Mouse (Mus musculus) induced T-regulatory cell, adult 2 months (primary cell): ENCODE measurements around the gene Foxq1.

Experiments used
- DNase-seq: peaks from one replicate; pipeline ENCODE4 v3.0.0-alpha.2; 2012; ENCODE audit warnings: low read depth

Gene Foxq1

DNA sequence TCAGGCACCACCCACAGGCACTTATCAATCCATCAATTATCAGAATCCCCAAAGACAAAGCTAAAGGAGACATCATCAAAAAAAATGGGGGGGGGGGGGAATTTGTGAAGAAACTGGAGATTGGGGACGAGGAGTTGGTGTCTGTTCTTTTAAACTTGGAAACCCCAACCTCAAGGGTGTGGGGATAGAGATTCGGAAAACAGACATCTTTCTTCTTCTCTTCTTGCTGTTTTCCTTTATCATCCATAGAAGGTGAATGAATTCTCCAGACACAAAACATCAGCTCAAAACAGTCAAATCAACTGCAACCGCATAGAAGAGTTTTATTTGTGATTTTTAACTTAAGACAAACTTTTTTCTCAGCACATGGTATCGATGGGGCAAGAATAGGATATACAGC lies at the start of gene Foxq1:
TSS of gene Foxq1 (plus strand) at position 301 of the 400 bp plus-strand sequence.
- no peak for DNase-seq

DNA sequence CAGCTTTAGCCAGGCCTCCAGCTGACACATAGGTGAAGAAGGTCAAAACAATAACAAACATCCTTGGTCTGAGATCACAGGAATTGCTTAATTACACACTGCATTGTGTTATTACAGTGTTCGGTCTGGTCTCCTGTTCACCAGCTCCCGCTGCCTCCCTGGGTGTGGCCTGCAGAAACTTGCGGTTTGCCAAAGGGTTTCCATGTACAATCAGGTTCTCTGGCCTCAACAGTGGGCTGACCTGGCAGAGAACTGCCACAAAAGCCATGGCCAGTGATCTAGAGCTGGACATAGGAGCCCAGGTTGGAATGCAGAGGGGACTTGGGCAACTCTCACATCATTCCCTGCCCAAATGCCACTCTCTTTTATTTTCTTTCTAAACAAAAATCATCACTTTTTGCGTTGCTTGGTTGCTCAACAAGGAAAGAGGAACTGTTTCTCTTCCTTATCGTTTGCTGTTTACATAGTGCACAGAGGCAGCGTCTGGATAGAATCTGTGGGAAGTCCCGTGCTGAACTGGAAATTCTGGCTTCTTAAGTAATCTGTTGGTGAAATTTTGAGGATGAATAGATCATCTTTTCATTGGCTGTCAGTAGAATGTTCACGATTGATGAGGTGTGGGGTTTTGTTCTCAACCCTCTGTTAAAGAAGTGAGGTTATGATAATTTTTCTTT lies 49.3 kb upstream of the Foxq1 start:
- DNase-seq = no peak

DNA sequence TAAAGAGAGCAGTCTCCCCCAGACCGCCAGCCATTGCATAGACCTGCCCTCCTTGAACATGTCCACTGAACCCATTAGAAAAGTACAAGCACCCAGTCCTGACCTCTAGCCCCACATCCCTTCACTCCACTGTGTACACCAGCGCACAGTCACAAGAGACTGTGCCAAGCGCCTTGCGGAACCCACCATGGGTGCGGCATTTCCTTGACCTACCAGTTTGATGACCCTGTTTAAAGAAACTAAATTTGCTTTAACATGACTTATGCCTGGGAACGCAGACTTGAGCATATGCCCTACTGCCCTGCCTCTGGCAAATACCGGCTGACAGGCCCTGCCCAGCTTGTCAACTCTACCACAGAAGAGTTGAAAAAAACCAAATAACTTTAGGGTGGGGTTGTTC lies 40.7 kb upstream of the Foxq1 start:
- DNase-seq = no peak

DNA sequence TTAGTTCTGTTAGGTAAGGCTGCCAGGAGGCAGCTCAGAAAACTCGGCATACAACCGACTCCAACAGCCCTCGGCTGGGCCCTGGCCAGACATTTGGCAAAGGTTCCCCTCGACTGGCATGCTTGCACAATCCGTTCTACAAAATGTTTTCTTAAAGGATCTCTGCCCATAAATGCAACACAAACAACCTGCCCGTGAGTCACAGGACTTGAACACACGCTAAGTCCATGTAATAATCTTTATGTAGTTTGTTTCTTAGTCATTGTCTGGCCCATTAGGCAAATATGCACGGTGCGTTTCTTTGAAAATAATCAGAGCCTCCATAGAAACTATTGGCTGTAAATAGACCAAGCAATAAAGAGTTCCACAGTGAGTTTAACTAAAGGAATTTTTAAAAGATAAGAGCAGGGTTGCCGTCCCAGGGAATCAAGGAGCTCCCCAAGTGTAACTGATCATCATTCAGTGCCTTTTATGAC lies 37.5 kb upstream of the Foxq1 start:
- DNase-seq = no peak

DNA sequence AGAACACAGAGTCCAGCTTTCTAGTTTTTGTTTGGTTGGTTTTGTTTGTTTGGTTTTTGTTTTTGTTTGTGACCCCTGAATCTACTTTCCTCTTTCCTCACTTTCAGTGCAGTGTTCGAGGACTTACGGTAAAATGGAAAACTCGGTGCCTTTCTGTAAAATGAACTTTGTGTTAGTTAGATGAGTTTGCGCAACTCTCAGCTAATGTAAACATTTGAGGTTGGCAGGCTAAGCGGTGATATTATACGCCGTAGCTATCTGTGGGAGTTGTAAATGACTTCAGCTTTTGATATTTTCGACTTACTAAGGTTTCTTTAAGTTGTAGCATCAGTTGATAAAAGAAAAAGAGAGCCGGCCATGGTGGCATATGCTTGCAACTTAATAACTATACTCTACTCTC lies 37.0 kb upstream of the Foxq1 start:
- DNase-seq = no peak

DNA sequence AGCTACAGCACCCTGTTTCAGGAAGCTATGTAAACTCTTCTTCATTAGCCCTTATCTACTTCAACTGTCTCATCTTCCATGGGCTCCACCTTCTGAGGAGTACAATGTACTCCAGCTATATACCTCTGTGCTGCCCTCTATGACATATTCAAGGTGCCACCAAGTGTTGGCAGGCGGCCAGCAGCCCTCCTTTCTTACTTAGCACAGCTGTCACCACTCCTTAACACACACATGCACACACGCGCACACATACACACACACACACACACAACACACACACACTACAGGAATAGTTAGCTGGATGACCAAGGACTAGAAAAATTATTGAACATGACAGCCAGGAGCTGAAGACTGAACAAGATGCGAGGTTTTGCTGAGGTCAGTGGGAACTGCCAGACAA lies 31.0 kb upstream of the Foxq1 start:
- DNase-seq = no peak

DNA sequence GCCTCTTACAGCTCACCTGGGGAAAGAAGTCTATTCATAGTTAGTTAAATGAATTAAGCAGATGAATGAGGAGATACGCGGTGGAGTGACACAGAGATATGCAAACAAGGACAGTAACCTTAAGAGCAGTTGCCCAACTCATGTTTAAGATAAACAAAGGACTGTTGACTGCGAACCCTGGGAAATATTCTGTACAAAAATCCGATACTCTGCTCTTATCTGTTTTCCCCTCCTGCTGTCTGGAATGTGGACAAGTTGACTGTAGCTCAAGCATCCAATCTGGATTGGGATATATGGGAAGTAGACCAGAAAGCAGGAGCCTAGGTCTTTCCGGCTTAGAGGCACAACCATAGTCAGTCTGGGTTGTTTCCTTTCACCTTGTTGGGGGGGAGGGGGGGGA lies 24.7 kb upstream of the Foxq1 start:
- no peak for DNase-seq

DNA sequence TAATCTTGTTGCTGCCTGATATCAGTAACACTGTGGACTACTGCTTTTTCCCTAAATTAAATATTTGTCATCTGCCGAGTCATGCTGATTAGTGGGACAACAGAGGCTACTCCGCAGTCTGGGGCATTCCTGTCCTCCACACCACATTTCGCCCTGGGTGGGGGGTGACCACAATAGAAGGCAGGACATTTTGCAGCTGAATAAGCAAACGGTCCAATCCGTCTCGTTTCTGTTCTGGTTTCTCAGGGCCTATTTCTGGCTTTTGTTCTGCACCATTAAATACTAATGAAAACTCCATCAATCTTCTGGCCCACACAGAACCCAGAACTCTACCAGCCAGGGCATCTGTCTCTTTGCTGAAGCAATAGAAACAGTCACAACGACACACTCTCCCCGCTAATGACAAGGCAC lies 24.3 kb upstream of the Foxq1 start:
- no peak for DNase-seq

DNA sequence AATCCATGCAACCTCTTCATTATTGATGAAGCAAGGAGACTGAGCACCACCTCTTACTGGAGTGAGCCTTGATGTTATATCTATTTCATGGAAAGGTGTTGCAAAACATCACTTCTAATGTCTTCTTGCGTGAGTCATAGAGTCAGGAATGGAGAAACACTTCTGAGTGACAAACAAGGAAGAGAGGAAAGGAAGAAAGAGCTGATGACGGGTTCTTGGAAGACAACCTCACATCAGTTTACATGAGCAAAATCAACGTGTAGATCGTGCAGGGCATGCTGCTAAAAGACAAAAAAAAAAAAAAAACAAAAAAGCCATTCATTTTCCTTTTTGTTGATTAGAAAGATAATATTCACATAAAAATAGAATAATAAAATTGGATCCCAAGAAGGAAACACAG lies 21.2 kb upstream of the Foxq1 start:
- no peak for DNase-seq

DNA sequence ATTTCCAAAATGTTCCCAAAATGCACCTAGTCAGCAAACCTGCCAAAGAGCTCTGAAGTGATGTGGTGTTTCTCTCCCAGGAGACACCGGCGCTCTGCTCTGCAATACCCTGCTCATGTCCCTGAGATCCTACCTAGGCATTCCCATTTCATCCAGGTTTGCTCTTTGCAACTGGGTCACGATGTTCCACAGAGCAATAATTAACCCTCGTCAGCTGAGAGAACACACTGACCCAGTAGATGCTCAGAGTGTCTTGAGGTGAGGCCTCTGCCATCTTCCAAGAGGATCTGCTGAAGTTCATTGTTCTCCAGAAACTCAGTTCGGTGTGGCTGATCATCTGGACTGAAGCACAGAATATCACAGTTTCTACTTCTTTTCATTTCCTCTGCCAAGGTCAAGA lies 12.9 kb upstream of the Foxq1 start:
- no peak for DNase-seq

DNA sequence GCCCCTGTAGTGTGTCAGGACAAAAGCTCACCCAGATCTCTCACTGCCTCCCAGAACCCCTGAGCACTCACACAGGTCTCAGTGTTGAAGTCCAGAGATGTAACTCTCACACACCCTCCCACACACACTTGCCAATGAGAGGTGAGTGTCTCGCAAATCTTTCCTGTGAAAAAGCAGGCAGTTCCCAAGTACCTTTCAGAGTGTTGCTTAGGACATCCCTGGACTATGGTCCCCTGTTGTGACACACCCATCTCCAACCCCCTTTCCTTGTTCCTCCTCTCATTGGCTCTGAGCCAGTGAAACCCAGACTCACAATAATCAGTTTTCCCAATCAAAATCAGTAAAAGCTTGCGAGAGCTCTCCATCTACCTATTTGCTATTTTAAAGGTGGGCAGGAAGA lies 9.2 kb upstream of the Foxq1 start:
- no peak for DNase-seq

DNA sequence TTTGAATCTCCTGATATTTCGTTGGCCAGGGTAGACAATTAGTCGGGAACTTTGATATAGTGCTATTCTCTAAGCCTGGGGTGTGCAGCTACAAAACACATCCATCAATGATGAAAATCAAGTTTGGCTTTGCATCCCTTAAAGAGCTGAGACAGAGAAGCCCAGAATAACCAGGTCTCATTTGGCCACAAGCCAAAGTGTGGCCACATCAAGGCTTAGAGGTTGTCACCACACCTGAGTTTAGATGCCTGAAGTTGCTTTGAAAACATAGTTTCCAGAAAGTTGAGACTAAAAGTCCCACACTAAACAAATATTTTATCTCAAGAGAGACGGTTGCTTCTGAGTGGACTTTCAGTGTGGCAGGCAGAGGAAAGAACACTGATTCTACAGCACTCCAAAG lies 8.7 kb upstream of the Foxq1 start:
- no peak for DNase-seq

DNA sequence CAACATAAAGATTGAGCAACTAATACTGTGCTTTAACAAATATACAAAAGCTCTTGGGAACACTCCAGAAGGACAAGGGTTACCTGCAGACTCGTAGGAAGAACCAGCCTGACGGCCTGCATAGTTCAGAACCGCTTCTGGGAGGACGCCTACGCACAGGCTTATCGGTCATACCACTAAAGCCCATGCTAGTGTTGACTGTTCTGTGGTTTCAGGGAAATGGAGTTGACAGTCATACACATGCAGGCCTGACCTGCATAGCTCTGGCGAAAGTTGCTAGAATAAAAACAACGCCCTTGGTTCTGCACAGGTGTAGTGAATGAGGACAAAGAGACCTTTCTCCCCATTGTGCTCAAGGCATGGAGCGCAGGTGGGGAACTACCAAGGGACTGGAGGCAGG lies 8.3 kb upstream of the Foxq1 start:
- DNase-seq = no peak

DNA sequence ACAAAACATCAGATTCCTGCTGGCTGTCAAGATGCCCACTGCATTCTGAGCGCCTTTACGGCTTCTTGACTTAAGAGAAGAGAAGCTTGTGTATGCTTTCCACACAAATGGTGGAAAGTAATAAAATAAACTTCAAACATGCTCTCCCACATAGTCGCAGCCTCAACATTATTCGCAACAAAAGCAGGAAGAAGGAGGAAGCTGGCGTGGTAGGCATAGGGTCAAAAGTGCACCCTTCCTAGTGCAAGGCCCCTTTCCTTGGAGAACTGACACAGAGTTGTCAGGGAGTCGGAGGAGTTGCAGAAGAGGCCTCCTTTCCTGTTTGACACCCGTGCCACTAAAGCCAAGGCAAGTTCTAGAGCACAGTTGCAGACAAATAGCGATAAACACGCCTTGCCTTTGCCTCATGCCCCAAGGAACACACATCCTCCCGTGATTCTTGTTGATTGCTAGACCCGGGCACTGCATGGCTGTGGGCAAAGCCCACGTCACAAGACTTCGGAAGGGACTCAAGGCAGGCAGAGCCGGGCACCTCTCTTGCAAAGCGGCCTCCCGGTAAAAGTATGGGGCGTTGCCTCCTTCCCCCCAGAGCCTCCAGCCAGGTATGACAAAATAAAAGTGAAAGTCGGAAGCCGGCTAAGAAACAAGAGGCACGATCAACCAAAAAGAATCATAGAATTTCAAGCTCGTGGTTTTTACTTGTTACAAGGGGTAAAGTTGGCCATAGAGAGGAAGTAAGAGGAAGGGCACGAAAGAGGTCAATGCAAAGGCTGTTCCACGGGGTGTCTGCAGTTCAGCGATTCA lies 1.2 kb downstream of the Foxq1 start:
- DNase-seq = peak; percentile 30

DNA sequence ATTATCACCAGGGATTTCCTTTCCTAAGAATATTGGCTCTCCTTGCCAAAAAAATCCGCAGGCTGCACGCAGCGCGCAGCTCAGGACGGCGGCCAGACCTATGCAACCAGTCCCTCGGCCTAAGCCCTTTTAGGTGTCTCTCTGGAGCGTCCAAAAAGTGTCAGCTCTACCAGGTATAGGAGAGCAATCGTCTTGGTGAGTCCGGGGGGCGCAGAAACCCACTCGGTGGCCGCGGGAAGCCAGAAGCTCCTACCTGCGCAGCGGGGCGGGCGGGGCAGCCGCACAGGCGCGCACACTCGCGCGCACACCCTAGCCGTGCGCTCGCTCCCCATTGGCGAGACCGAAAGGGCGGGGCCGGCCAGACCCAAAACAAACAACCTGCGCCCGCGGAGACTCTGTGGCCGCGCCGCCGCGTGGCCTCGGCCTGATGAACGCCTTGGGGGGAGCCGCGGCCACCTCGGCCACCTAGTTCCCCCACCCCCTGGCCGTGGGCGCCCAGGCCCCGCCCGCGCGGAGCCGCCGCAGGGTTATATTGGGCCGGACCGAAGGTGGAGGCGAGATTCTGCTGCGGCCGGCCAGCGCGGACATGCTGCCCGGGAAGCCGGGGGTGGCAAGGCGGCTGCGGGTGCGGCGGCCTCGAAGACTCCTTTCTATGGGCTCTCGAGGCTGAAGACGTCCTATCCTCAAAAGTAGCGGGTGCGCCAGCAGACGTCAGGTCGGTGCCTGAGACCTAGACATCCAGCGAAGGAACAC lies 2.0 kb downstream of the Foxq1 start:
- DNase-seq = peak; percentile 48

DNA sequence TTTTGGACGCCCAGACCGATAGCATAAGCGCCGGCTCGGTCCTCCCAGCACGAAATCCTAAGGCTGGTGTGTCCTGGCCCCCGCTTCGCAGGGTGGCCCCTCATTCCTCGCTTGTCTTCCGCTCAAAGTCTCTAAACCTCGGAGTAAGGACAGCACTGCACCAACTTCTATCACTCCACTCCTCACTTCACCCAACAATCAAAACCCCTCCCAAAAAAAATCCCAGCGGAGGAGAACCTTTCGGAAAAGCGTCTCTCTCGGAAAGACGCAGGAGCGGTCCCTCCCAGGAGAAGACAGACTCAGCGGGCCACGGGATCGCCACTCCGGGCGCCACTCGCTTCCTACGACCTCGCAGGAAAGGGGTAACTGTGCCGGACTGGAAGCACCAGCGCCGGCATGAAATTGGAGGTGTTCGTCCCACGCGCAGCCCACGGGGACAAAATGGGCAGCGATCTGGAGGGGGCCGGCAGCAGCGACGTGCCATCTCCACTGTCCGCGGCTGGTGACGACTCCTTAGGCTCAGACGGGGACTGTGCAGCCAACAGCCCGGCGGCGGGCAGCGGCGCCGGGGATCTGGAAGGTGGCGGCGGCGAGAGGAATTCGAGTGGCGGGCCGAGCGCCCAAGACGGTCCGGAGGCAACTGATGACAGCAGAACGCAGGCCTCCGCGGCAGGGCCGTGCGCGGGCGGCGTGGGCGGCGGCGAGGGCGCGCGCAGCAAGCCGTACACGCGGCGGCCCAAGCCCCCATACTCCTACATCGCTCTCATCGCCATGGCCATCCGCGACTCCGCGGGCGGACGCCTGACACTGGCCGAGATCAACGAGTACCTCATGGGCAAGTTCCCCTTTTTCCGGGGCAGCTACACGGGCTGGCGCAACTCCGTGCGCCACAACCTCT lies 2.8 kb downstream of the Foxq1 start, which contains the start of gene A530084C06Rik:
TSS of gene A530084C06Rik (minus strand) at position 813 of the 898 bp plus-strand sequence.
- DNase-seq = peak; percentile 26

DNA sequence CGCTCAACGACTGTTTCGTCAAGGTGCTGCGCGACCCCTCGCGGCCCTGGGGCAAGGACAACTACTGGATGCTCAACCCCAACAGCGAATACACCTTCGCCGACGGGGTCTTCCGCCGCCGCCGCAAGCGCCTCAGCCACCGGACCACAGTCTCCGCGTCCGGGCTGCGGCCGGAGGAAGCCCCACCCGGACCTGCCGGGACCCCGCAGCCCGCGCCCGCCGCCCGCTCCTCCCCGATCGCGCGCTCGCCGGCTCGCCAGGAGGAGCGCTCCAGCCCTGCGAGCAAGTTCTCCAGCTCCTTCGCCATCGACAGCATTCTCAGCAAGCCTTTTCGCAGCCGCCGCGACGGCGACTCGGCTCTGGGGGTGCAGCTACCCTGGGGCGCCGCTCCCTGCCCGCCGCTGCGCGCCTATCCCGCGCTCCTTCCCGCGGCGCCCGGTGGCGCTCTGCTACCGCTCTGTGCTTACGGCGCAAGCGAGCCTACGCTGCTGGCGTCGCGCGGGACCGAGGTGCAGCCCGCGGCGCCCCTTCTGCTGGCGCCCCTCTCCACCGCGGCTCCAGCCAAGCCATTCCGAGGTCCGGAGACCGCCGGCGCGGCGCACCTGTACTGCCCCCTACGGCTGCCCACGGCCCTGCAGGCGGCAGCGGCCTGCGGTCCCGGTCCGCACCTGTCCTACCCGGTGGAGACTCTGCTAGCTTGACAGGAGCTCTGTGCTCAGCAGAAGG lies 3.6 kb downstream of the Foxq1 start:
- DNase-seq = peak; percentile 53

DNA sequence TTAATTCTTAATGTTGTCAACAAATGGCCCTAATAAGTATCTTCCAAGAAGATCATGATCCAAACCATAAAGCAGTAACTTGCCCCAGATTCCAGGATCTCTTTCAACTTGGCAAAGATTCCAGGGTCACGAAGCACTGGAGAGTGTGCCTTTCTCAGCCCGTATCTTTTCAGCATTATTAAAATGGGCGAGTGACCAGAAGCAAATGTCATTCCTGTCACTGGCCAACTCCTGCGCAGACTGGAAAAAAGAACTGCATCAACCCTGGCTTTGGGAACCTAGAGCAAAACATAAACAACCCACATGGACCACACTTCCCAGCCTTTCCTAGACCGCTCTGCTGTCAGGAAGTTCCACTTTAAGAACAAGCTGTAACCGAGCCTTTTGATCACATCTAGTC lies 8.5 kb downstream of the Foxq1 start:
- DNase-seq = no peak

DNA sequence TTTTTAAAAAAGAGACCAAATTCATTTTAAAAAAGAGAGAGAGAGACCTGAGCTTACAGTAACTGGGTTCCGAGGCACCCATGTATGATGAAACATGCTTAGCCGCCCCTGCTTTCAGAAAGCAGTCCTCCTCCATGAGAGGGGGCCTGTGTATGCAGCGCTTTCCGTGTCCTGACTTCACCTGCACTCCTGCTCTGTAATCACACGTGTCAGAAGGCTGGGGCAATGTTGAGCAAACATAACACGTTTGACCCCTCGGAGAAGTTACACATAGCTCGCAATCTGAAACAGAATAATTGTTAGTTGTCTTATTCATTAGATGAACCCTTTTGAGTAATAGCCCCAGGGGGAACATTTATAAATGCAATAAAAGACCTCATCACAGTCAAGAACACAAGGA lies 11.2 kb downstream of the Foxq1 start:
- no peak for DNase-seq

DNA sequence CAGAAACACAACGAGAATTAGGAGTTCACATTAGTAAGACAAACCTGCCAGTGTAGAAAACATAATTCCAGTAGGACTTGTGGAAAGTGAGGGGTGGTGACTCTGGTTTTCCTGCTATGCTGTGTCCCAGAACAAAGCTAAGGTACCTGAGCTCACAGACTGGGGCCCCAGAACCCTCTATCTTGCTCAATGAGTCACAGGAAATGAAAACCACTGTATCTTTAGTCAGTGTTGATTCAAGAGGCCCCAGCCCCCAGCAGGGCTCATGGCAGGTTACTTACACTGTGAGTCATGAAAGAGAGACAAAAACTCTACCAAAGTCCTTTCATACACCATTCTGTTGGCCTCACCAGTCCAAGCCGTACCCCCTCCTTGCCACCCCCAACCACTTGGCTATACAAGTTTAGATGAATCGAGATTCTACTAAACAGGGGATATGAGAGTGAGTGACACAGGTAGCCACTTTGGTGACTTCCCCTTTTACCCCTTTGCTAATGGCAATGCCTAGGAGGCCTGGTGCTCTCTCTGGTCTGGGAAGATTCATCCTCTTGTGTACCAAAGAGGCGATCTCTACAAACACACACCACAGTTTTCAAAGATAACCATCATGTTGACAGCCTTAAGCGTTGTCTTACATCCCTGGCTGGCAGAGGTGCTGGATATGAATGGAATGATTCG lies 11.8 kb downstream of the Foxq1 start:
- peak; percentile 58 for DNase-seq
